23 mouse cellular contexts compared by ENCODE assay signal in genomic region chr9:101610806-101611443, GRCm38 (mm10).
DNase-seq lines count a peak whose midpoint lies in the region; ATAC-seq and TF ChIP-seq lines count a peak whose summit lies in the region.
"Had no signal": no experiment of that assay in that cellular context is flagged by ENCODE, and none has a peak within 500 bp of the region (broad histone marks: within the 10 kb centered on the region; RNA-seq: fewer than 3 reads in every experiment).

No protein-coding gene starts in this region.

- 33% methylated on average over 8 of the region's 8 CpGs for WGBS in lung, embryonic 14.5 days

- H3K27ac ChIP-seq in lung, embryonic 14.5 days (ENCODE audit: low read depth) = no peak overlapping the region
- H3K27ac ChIP-seq: embryonic facial prominence, embryonic 10.5 days; embryonic facial prominence, embryonic 13.5 days; forebrain, embryonic 12.5 days; forebrain, embryonic 15.5 days; heart, adult 2 months; heart, embryonic 10.5 days; heart, embryonic 13.5 days; hindbrain, embryonic 12.5 days; hindbrain, embryonic 15.5 days had no signal

- peak; percentile 55; the same call in 1 of the 2 replicates for ATAC-seq in lung, embryonic 14.5 days (ENCODE audit: insufficient read depth)
- ATAC-seq: forebrain, embryonic 15.5 days; Patski had no signal

- H3K36me3 ChIP-seq in lung, embryonic 14.5 days (ENCODE audit: insufficient read depth) = no peaks in the 10 kb centered on the region
- H3K36me3 ChIP-seq: embryonic facial prominence, embryonic 10.5 days; embryonic facial prominence, embryonic 13.5 days; forebrain, embryonic 12.5 days; forebrain, embryonic 15.5 days; G1E; heart, embryonic 10.5 days; heart, embryonic 13.5 days; hindbrain, embryonic 12.5 days; hindbrain, embryonic 15.5 days had no signal

- DNase-seq in heart, adult 11 months = peak; percentile 76
- DNase-seq in heart, postnatal 14 days = no peak
- DNase-seq in lung, embryonic 14.5 days = peak; percentile 10
- DNase-seq in lung, adult 18-20 months = no peak
- DNase-seq in lung, postnatal 10 days = peak; percentile 39
- DNase-seq in lung, postnatal 36 days = no peak
- DNase-seq in retina, postnatal 1 day = no peak
- DNase-seq: adrenal gland, postnatal 10 days; B cell, adult 2 months; gastrocnemius, postnatal 25 days; heart, adult 2 months had no signal

- no peak overlapping the region for H3K4me2 ChIP-seq in lung, embryonic 14.5 days
- H3K4me2 ChIP-seq: embryonic facial prominence, embryonic 13.5 days; forebrain, embryonic 12.5 days; forebrain, embryonic 15.5 days; heart, embryonic 13.5 days; hindbrain, embryonic 12.5 days; hindbrain, embryonic 15.5 days had no signal

- no peaks in the 10 kb centered on the region for H3K9me3 ChIP-seq in lung, embryonic 14.5 days (ENCODE audit: low read depth, low read length)
- H3K9me3 ChIP-seq: embryonic facial prominence, embryonic 10.5 days; embryonic facial prominence, embryonic 13.5 days; forebrain, embryonic 12.5 days; forebrain, embryonic 15.5 days; heart, embryonic 10.5 days; heart, embryonic 13.5 days; hindbrain, embryonic 12.5 days; hindbrain, embryonic 15.5 days had no signal

- intact Hi-C loops in heart, postnatal 14 days (cut with DNase I) = no loop called here

- TF ChIP-seq CTCF in lung, embryonic 14.5 days (IDR thresholded peaks at IDR 0.05; ENCODE audit: low read depth) = no peak

- H3K4me3 ChIP-seq in lung, embryonic 14.5 days (ENCODE audit: low read depth, low read length) = no peak overlapping the region
- H3K4me3 ChIP-seq: embryonic facial prominence, embryonic 10.5 days; embryonic facial prominence, embryonic 13.5 days; erythroblast, embryonic 14.5 days; forebrain, embryonic 12.5 days; forebrain, embryonic 15.5 days; heart, adult 2 months; heart, embryonic 10.5 days; heart, embryonic 13.5 days; hindbrain, embryonic 12.5 days; hindbrain, embryonic 15.5 days had no signal

- H3K9ac ChIP-seq in lung, embryonic 14.5 days = no peak overlapping the region
- H3K9ac ChIP-seq: embryonic facial prominence, embryonic 13.5 days; forebrain, embryonic 12.5 days; forebrain, embryonic 15.5 days; heart, embryonic 13.5 days; hindbrain, embryonic 12.5 days; hindbrain, embryonic 15.5 days had no signal

- H3K27me3 ChIP-seq in lung, embryonic 14.5 days (ENCODE audit: insufficient read depth, low read length) = no peaks in the 10 kb centered on the region
- H3K27me3 ChIP-seq: CH12.LX; embryonic facial prominence, embryonic 13.5 days; forebrain, embryonic 15.5 days; heart, embryonic 13.5 days; hindbrain, embryonic 15.5 days; Patski had no signal

- no peaks in the 10 kb centered on the region for H3K4me1 ChIP-seq in lung, embryonic 14.5 days (ENCODE audit: insufficient read depth)
- H3K4me1 ChIP-seq: embryonic facial prominence, embryonic 10.5 days; embryonic facial prominence, embryonic 13.5 days; forebrain, embryonic 12.5 days; forebrain, embryonic 15.5 days; hindbrain, embryonic 12.5 days; hindbrain, embryonic 15.5 days had no signal

Comparison
In these comparisons a context has a peak if more than half of its experiments do, and no peak if none do; other contexts are left out.
1. DNase-seq: peak in heart, adult 11 months (single experiment), lung, embryonic 14.5 days (single experiment) and lung, postnatal 10 days (single experiment); none in heart, postnatal 14 days (0 of 2), lung, adult 18-20 months (0 of 2), lung, postnatal 36 days (single experiment) and retina, postnatal 1 day (single experiment).